Mouse (Mus musculus): Measurements from ENCODE around the gene Rnf138rt1.

- no peak for TF ChIP-seq CTCF (IDR thresholded peaks at IDR 0.05 in 2 of 3, conservative IDR thresholded peaks at IDR 0.05 in 1 of 3; ENCODE audit: control insufficient read depth in 1 of 3, insufficient read depth in 1 of 3, low read depth in 2 of 3, low read length in 3 of 3, poor library complexity in 1 of 3, severe bottlenecking in 1 of 3)
- no peak for TF ChIP-seq MAZ (IDR thresholded peaks at IDR 0.05; ENCODE audit: low read depth, low read length)
- TF ChIP-seq POLR2AphosphoS5 (IDR thresholded peaks at IDR 0.05; ENCODE audit: borderline replicate concordance, low read depth, low read length) = no peak
- no peak for TF ChIP-seq ZNF384 (IDR thresholded peaks at IDR 0.05; ENCODE audit: low read depth, low read length)
- no peak for TF ChIP-seq ELF1 (IDR thresholded peaks at IDR 0.05; ENCODE audit: low read depth, low read length)
Observed at GRCm38 (mm10) chrX:163743896-163744295, 17.2 kb downstream of the Rnf138rt1 start.
